ENCODE assay signal across 8 mouse cellular contexts in genomic region chr9:47529602-47530450, GRCm38 (mm10). TPM values are rescaled to one million over a fixed set of nuclear protein-coding genes. Genes with fewer than 3 reads are reported as not detected.
DNase-seq lines count a peak whose midpoint lies in the region; ATAC-seq and TF ChIP-seq lines count a peak whose summit lies in the region.

Gene Cadm1, plus strand, starts transcription at chr9:47530173.

- under 1% methylated on average over 71 of the region's 72 CpGs for WGBS in forebrain, embryonic 10.5 days
- under 1% methylated on average over 70 of the region's 72 CpGs for WGBS in heart, embryonic 13.5 days
- whole genome bisulfite sequencing in kidney, embryonic 16.5 days: under 1% methylated on average over 72 of the region's 72 CpGs
- under 1% methylated on average over 63 of the region's 72 CpGs for WGBS in limb, embryonic 15.5 days
- WGBS in midbrain, embryonic 16.5 days: under 1% methylated on average over 60 of the region's 72 CpGs
- WGBS in spleen, adult 2 months: 2% methylated on average over 64 of the region's 72 CpGs

- H3K79me3 ChIP-seq in C2C12 (ENCODE audit: low read depth): peaks cover 38% of the 10 kb centered on the region

- peaks cover 46% of the 10 kb centered on the region for H3K4me1 ChIP-seq in forebrain, embryonic 10.5 days
- peaks cover 30% of the 10 kb centered on the region for H3K4me1 ChIP-seq in heart, embryonic 13.5 days
- peaks cover 19% of the 10 kb centered on the region for H3K4me1 ChIP-seq in kidney, embryonic 16.5 days (ENCODE audit: insufficient read depth, low read length)
- H3K4me1 ChIP-seq in limb, embryonic 15.5 days: peaks cover 25% of the 10 kb centered on the region
- H3K4me1 ChIP-seq in midbrain, embryonic 16.5 days (ENCODE audit: control insufficient read depth, insufficient read depth, low read length): peaks cover 22% of the 10 kb centered on the region
- peaks cover 4% of the 10 kb centered on the region; the same call in 1 of the 2 replicates for H3K4me1 ChIP-seq in spleen, adult 2 months (ENCODE audit: control insufficient read depth, insufficient read depth, insufficient read length)

- H3ac ChIP-seq in C2C12 (ENCODE audit: control insufficient read depth, insufficient read length, low read depth): peak within 1 kb of the TSS; percentile 74

- peak within 1 kb of the TSS; percentile 96 for H3K27ac ChIP-seq in forebrain, embryonic 10.5 days
- H3K27ac ChIP-seq in heart, embryonic 13.5 days (replicated peaks): peak within 1 kb of the TSS; percentile 78
- H3K27ac ChIP-seq in kidney, embryonic 16.5 days (ENCODE audit: low read length): peak within 1 kb of the TSS; percentile 90
- peak within 1 kb of the TSS; percentile 85 for H3K27ac ChIP-seq in limb, embryonic 15.5 days
- peak within 1 kb of the TSS; percentile 95 for H3K27ac ChIP-seq in midbrain, embryonic 16.5 days (ENCODE audit: low read length)
- H3K27ac ChIP-seq in spleen, adult 2 months (ENCODE audit: insufficient read depth, low read length): peak within 1 kb of the TSS; percentile 36

- peak within 1 kb of the TSS; percentile 86 for H3K9ac ChIP-seq in heart, embryonic 13.5 days
- H3K9ac ChIP-seq in kidney, embryonic 16.5 days (replicated peaks; ENCODE audit: low read length): peak within 1 kb of the TSS; percentile 80
- peak within 1 kb of the TSS; percentile 52 for H3K9ac ChIP-seq in limb, embryonic 15.5 days
- peak within 1 kb of the TSS; percentile 90 for H3K9ac ChIP-seq in midbrain, embryonic 16.5 days (ENCODE audit: low read depth, low read length)

- H3K79me2 ChIP-seq in C2C12 (ENCODE audit: control insufficient read depth, insufficient read depth): peaks cover 47% of the 10 kb centered on the region

- H3K4me3 ChIP-seq in C2C12 (ENCODE audit: insufficient read depth, poor library complexity, severe bottlenecking): peak within 1 kb of the TSS; percentile 71
- peak within 1 kb of the TSS; percentile 91 for H3K4me3 ChIP-seq in forebrain, embryonic 10.5 days
- H3K4me3 ChIP-seq in heart, embryonic 13.5 days: peak within 1 kb of the TSS; percentile 71
- peak within 1 kb of the TSS; percentile 66 for H3K4me3 ChIP-seq in kidney, embryonic 16.5 days (ENCODE audit: low read length)
- peak within 1 kb of the TSS; percentile 71 for H3K4me3 ChIP-seq in limb, embryonic 15.5 days
- peak within 1 kb of the TSS; percentile 76 for H3K4me3 ChIP-seq in midbrain, embryonic 16.5 days (ENCODE audit: low read depth, low read length)
- H3K4me3 ChIP-seq in spleen, adult 2 months (ENCODE audit: extremely low read depth, insufficient read depth, insufficient read length): peak within 1 kb of the TSS; percentile 46

- H3K27me3 ChIP-seq in C2C12 (ENCODE audit: control insufficient read depth, insufficient read depth, insufficient read length): no peaks in the 10 kb centered on the region
- peaks cover 10% of the 10 kb centered on the region for H3K27me3 ChIP-seq in forebrain, embryonic 10.5 days (ENCODE audit: poor library complexity, severe bottlenecking)
- peaks cover 53% of the 10 kb centered on the region for H3K27me3 ChIP-seq in heart, embryonic 13.5 days (replicated peaks)
- peaks cover 15% of the 10 kb centered on the region for H3K27me3 ChIP-seq in kidney, embryonic 16.5 days (ENCODE audit: insufficient read depth, low read length)
- H3K27me3 ChIP-seq in limb, embryonic 15.5 days: peaks cover 26% of the 10 kb centered on the region
- no peaks in the 10 kb centered on the region for H3K27me3 ChIP-seq in midbrain, embryonic 16.5 days (ENCODE audit: control insufficient read depth, insufficient read depth, low read depth, low read length)
- H3K27me3 ChIP-seq in spleen, adult 2 months (ENCODE audit: control insufficient read depth, insufficient read depth, low read length): peaks cover 29% of the 10 kb centered on the region

- no peak for TF ChIP-seq CTCF in C2C12 (IDR thresholded peaks at IDR 0.05; ENCODE audit: control insufficient read depth, insufficient read depth, insufficient read length)
- no peak for TF ChIP-seq CTCF in spleen, adult 2 months (IDR thresholded peaks at IDR 0.05; ENCODE audit: extremely low read depth, insufficient read depth, insufficient read length, insufficient replicate concordance)

- ATAC-seq in heart, embryonic 13.5 days (ENCODE audit: extremely low read depth, insufficient number of reproducible peaks, low FRiP score, low TSS enrichment): peak; percentile 96
- ATAC-seq in kidney, embryonic 16.5 days (ENCODE audit: low FRiP score, low TSS enrichment): peak; percentile 98
- ATAC-seq in limb, embryonic 15.5 days (ENCODE audit: insufficient number of reproducible peaks, low FRiP score, low TSS enrichment, low read depth): peak; percentile 95
- peak; percentile 94 for ATAC-seq in midbrain, embryonic 16.5 days

- H3K4me2 ChIP-seq in heart, embryonic 13.5 days: peak within 1 kb of the TSS; percentile 99
- H3K4me2 ChIP-seq in kidney, embryonic 16.5 days (replicated peaks; ENCODE audit: low read depth, low read length): peak within 1 kb of the TSS; percentile 94
- peak within 1 kb of the TSS; percentile 98 for H3K4me2 ChIP-seq in limb, embryonic 15.5 days
- H3K4me2 ChIP-seq in midbrain, embryonic 16.5 days (ENCODE audit: low read length): peak within 1 kb of the TSS; percentile 70

- DNase-seq in c-Kit-positive CD71-positive TER-119-negative erythroid progenitor cells, embryonic 14.5 days (ENCODE audit: low read depth): peak; percentile 80
- peak; percentile 98 for DNase-seq in forebrain, embryonic 10.5 days (ENCODE audit: extremely low spot score, low spot score)
- peak; percentile 4 to 36 for DNase-seq in spleen, adult 2 months (ENCODE audit: low read depth in 1 of 2, low spot score in 2 of 2)

- H3K9me3 ChIP-seq in forebrain, embryonic 10.5 days: no peaks in the 10 kb centered on the region
- H3K9me3 ChIP-seq in heart, embryonic 13.5 days: no peaks in the 10 kb centered on the region
- no peaks in the 10 kb centered on the region for H3K9me3 ChIP-seq in kidney, embryonic 16.5 days (ENCODE audit: low read length)
- no peaks in the 10 kb centered on the region for H3K9me3 ChIP-seq in limb, embryonic 15.5 days
- H3K9me3 ChIP-seq in midbrain, embryonic 16.5 days (replicated peaks; ENCODE audit: control insufficient read depth, low read length, poor library complexity, severe bottlenecking): no peaks in the 10 kb centered on the region

- no peak for TF ChIP-seq POLR2A in spleen, adult 2 months (IDR thresholded peaks at IDR 0.05; ENCODE audit: low read depth, low read length)

- H3K36me3 ChIP-seq in C2C12 (ENCODE audit: control insufficient read depth, insufficient read depth): no peaks in the 10 kb centered on the region
- H3K36me3 ChIP-seq in forebrain, embryonic 10.5 days (replicated peaks): no peaks in the 10 kb centered on the region
- H3K36me3 ChIP-seq in heart, embryonic 13.5 days: no peaks in the 10 kb centered on the region
- H3K36me3 ChIP-seq in kidney, embryonic 16.5 days (ENCODE audit: insufficient read depth, low read length): no peaks in the 10 kb centered on the region
- H3K36me3 ChIP-seq in limb, embryonic 15.5 days: no peaks in the 10 kb centered on the region
- no peaks in the 10 kb centered on the region for H3K36me3 ChIP-seq in midbrain, embryonic 16.5 days (ENCODE audit: control insufficient read depth, insufficient read depth, low read length)
- H3K36me3 ChIP-seq in spleen, adult 2 months (ENCODE audit: control insufficient read depth, insufficient read depth, low read length): no peaks in the 10 kb centered on the region

TF ChIP-seq in C2C12, 6 proteins besides CTCF, POLR2A, EP300 and RAD21:
- TF ChIP-seq MAX (IDR thresholded peaks at IDR 0.05) (no peak), CEBPB (IDR thresholded peaks at IDR 0.05; ENCODE audit: low read depth) (no peak), MYOD1 (IDR thresholded peaks at IDR 0.05; ENCODE audit: control insufficient read depth, insufficient read length, low read depth) (no peak), FOSL1 (IDR thresholded peaks at IDR 0.05; ENCODE audit: insufficient read depth, low read length, poor library complexity, severe bottlenecking) (no peak), USF1 (IDR thresholded peaks at IDR 0.05; ENCODE audit: low read depth) (no peak), MYOG (IDR thresholded peaks at IDR 0.05; ENCODE audit: control insufficient read depth, extremely low read depth, insufficient read length) (no peak)
TF ChIP-seq in C2C12: peak in this region for 0.

RNA-seq across cellular contexts. Expression of gene Cadm1, which starts in this region (rescaled TPM):
- polyA plus RNA-seq in C2C12 (2012; fragmentation: generic; extraction: Trizol): 41.8 TPM
- 100 and 101 TPM in 2 replicates for polyA plus RNA-seq in forebrain, embryonic 10.5 days (2016; fragmentation: Nextera tagmentation; extraction: Ambion mirVana)
- polyA plus RNA-seq in heart, embryonic 13.5 days (2015; fragmentation: Nextera tagmentation; extraction: Ambion mirVana): 15.8 and 16.0 TPM in 2 replicates
- 64.7 and 73.2 TPM in 2 replicates for polyA plus RNA-seq in kidney, embryonic 16.5 days (2015; fragmentation: Nextera tagmentation; extraction: Ambion mirVana)
- polyA plus RNA-seq in limb, embryonic 15.5 days (2015; fragmentation: Nextera tagmentation; extraction: Ambion mirVana): 30.0 and 33.0 TPM in 2 replicates
- 332 and 364 TPM in 2 replicates for polyA plus RNA-seq in midbrain, embryonic 16.5 days (2015; fragmentation: Nextera tagmentation; extraction: Ambion mirVana)
- polyA plus RNA-seq in spleen, adult 2 months (2012; rRNA removed): 11.3 and 13.0 TPM in 2 replicates

Comparison
In these comparisons a context has a peak if more than half of its experiments do, and no peak if none do; other contexts are left out.
1. Peak in every context shown above with its lines: DNase-seq, ATAC-seq, H3K4me3 ChIP-seq and H3K27ac ChIP-seq.
2. DNase-seq: peak in every context shown above with its lines; median percentile 98 in forebrain, embryonic 10.5 days; 80 in c-Kit-positive CD71-positive TER-119-negative erythroid progenitor cells, embryonic 14.5 days; 20 in spleen, adult 2 months.
3. H3K27ac ChIP-seq: peak in every context shown above with its lines; median percentile 96 in forebrain, embryonic 10.5 days; 95 in midbrain, embryonic 16.5 days; 90 in kidney, embryonic 16.5 days; 85 in limb, embryonic 15.5 days; 78 in heart, embryonic 13.5 days; 36 in spleen, adult 2 months.